Mouse (Mus musculus) heart, embryonic 11.5 days (tissue): Measurements from ENCODE around the gene Sema6d. TPM values are rescaled to one million over a fixed set of nuclear protein-coding genes. Genes with fewer than 3 reads are reported as not detected.

Experiments used
- ATAC-seq: fragments of 200-750 bp; cut with Nextera tagmentation; replicated peaks from 2 replicates; pipeline ENCODE4 v1.8.0; 2017; ENCODE audit warnings: moderate library complexity; ENCODE audit not compliant: insufficient number of reproducible peaks, low FRiP score, low TSS enrichment
- H3K27ac ChIP-seq: fragments of 300-500 bp; sonication (generic); 2 replicates; pipeline ENCODE4 v1.5.1; 2014; ENCODE audit warnings: mild to moderate bottlenecking, low read depth, low read length
- H3K27me3 ChIP-seq: fragments of 300-500 bp; sonication (generic); 2 replicates; pipeline ENCODE4 v1.6.1; 2014; ENCODE audit warnings: mild to moderate bottlenecking, low read length, mixed read lengths; ENCODE audit not compliant: control insufficient read depth, insufficient read depth
- H3K36me3 ChIP-seq: fragments of 300-500 bp; sonication (generic); 2 replicates; pipeline ENCODE4 v1.6.1; 2014; ENCODE audit warnings: mild to moderate bottlenecking, low read length, moderate library complexity, mixed read lengths; ENCODE audit not compliant: control insufficient read depth, insufficient read depth
- H3K4me1 ChIP-seq: fragments of 300-500 bp; sonication (generic); 2 replicates; pipeline ENCODE4 v1.6.1; 2014; ENCODE audit warnings: low read length; ENCODE audit not compliant: control insufficient read depth, insufficient read depth
- H3K4me2 ChIP-seq: fragments of 300-500 bp; sonication (generic); 2 replicates; pipeline ENCODE4 v1.6.1; 2014; ENCODE audit warnings: mild to moderate bottlenecking, moderate library complexity
- H3K4me3 ChIP-seq: fragments of 300-500 bp; sonication (generic); 2 replicates; pipeline ENCODE4 v1.5.1; 2014; ENCODE audit warnings: low read depth, low read length
- H3K9ac ChIP-seq: fragments of 300-500 bp; sonication (generic); 2 replicates; pipeline ENCODE4 v1.6.1; 2014; ENCODE audit warnings: mild to moderate bottlenecking, low read depth, low read length, moderate library complexity
- H3K9me3 ChIP-seq: fragments of 300-500 bp; sonication (generic); replicated peaks from 2 replicates; pipeline ENCODE4 v1.6.1; 2016; ENCODE audit warnings: low read length; ENCODE audit not compliant: control insufficient read depth
- WGBS: fragments of 180-500 bp; shearing (Covaris S2); extraction: QIAGEN DNeasy Blood & Tissue Kit; methylation state at CpG from one replicate; pipeline ENCODE4 v1.1.7; 2014; ENCODE audit not compliant: insufficient replicate concordance; 5-methylcytosine and 5-hydroxymethylcytosine counted together
- polyA plus RNA-seq: library from polyadenylated mRNA; unstranded; fragments of >200 nt; fragmentation: Nextera tagmentation; extraction: Ambion mirVana; gene quantifications from 2 replicates; pipeline ENCODE4 v1.2.1, GENCODE M21; 2014

Sema6d gene
- polyA plus RNA-seq, 1 experiment from 2014 or later: 24.9 TPM

- Histone ChIP-seq H3K4me2 (no peak overlapping the region), H3K36me3 (no peaks in the 10 kb centered on the region), H3K27ac (no peak overlapping the region), H3K9me3 (no peaks in the 10 kb centered on the region), H3K27me3 (no peaks in the 10 kb centered on the region), H3K9ac (no peak overlapping the region), H3K4me3 (no peak overlapping the region), H3K4me1 (peaks cover 45% of the 10 kb centered on the region)
- ATAC-seq: no peak
- WGBS: 59% methylated on average over 4 of the region's 4 CpGs
Observed at GRCm38 (mm10) chr2:124637080-124637479, 547.3 kb downstream of the Sema6d start.

GRCm38 (mm10) chr2:124639221-124639963, 549.6 kb downstream of the Sema6d start:
- Histone ChIP-seq H3K9ac (no peak overlapping the region), H3K4me3 (no peak overlapping the region), H3K9me3 (no peaks in the 10 kb centered on the region), H3K4me2 (no peak overlapping the region), H3K27ac (no peak overlapping the region), H3K4me1 (peaks cover 50% of the 10 kb centered on the region), H3K27me3 (no peaks in the 10 kb centered on the region), H3K36me3 (no peaks in the 10 kb centered on the region)
- WGBS: 57% methylated on average over 5 of the region's 5 CpGs
- no peak for ATAC-seq

GRCm38 (mm10) chr2:124640500-124641193, 550.9 kb downstream of the Sema6d start:
- H3K36me3 ChIP-seq: no peaks in the 10 kb centered on the region
- H3K27ac ChIP-seq: no peak overlapping the region
- H3K9me3 ChIP-seq: no peaks in the 10 kb centered on the region
- no peak overlapping the region for H3K4me3 ChIP-seq
- no peak overlapping the region for H3K9ac ChIP-seq
- no peak for ATAC-seq
- H3K27me3 ChIP-seq: no peaks in the 10 kb centered on the region
- no peak overlapping the region; the same call in 1 of the 2 replicates for H3K4me2 ChIP-seq
- WGBS: 42% methylated on average over 6 of the region's 6 CpGs
- peaks cover 52% of the 10 kb centered on the region for H3K4me1 ChIP-seq

- H3K9me3 ChIP-seq: no peaks in the 10 kb centered on the region
- H3K36me3 ChIP-seq: no peaks in the 10 kb centered on the region
- no peak overlapping the region for H3K27ac ChIP-seq
- ATAC-seq: no peak
- H3K4me3 ChIP-seq: no peak overlapping the region
- H3K9ac ChIP-seq: no peak overlapping the region
- peaks cover 48% of the 10 kb centered on the region for H3K4me1 ChIP-seq
- H3K27me3 ChIP-seq: no peaks in the 10 kb centered on the region
- H3K4me2 ChIP-seq: no peak overlapping the region; the same call in 1 of the 2 replicates
- 34% methylated on average over 5 of the region's 5 CpGs for WGBS
Observed at GRCm38 (mm10) chr2:124641194-124641558, 551.4 kb downstream of the Sema6d start.

- Histone ChIP-seq H3K9ac (no peak overlapping the region), H3K9me3 (no peaks in the 10 kb centered on the region), H3K4me2 (no peak overlapping the region), H3K36me3 (no peaks in the 10 kb centered on the region), H3K27me3 (no peaks in the 10 kb centered on the region), H3K4me1 (peaks cover 46% of the 10 kb centered on the region), H3K27ac (no peak overlapping the region), H3K4me3 (no peak overlapping the region)
- ATAC-seq: no peak
- WGBS: 67% methylated on average over 3 of the region's 3 CpGs
Observed at GRCm38 (mm10) chr2:124642131-124642530, 552.4 kb downstream of the Sema6d start.

- no peaks in the 10 kb centered on the region for H3K36me3 ChIP-seq
- H3K9me3 ChIP-seq: no peaks in the 10 kb centered on the region
- H3K9ac ChIP-seq: no peak overlapping the region
- no peak overlapping the region for H3K27ac ChIP-seq
- no peak overlapping the region for H3K4me3 ChIP-seq
- no peaks in the 10 kb centered on the region for H3K27me3 ChIP-seq
- 81% methylated on average over 2 of the region's 2 CpGs for WGBS
- ATAC-seq: no peak
- peaks cover 5% of the 10 kb centered on the region; the same call in 1 of the 2 replicates for H3K4me1 ChIP-seq
- H3K4me2 ChIP-seq: no peak overlapping the region
Observed at GRCm38 (mm10) chr2:124650609-124651008, 560.8 kb downstream of the Sema6d start.

- no peaks in the 10 kb centered on the region for H3K27me3 ChIP-seq
- ATAC-seq: no peak
- no peak overlapping the region for H3K27ac ChIP-seq
- no peaks in the 10 kb centered on the region for H3K9me3 ChIP-seq
- H3K4me2 ChIP-seq: no peak overlapping the region
- no peak overlapping the region for H3K4me3 ChIP-seq
- no peaks in the 10 kb centered on the region for H3K36me3 ChIP-seq
- no peak overlapping the region for H3K9ac ChIP-seq
- WGBS: 77% methylated on average over 5 of the region's 5 CpGs
- H3K4me1 ChIP-seq: peaks cover 5% of the 10 kb centered on the region; the same call in 1 of the 2 replicates
Observed at GRCm38 (mm10) chr2:124651146-124651545, 561.4 kb downstream of the Sema6d start.

GRCm38 (mm10) chr2:124653161-124653560, 563.4 kb downstream of the Sema6d start:
- peaks cover 9% of the 10 kb centered on the region for H3K36me3 ChIP-seq
- WGBS: 87% methylated on average over 7 of the region's 7 CpGs
- H3K9ac ChIP-seq: no peak overlapping the region

More at GRCm38 (mm10) chr2:124653161-124653560, 563.4 kb downstream of the Sema6d start:
- Histone ChIP-seq H3K4me2 (no peak overlapping the region), H3K27ac (no peak overlapping the region), H3K4me3 (no peak overlapping the region), H3K4me1 (peaks cover 5% of the 10 kb centered on the region; the same call in 1 of the 2 replicates), H3K9me3 (no peaks in the 10 kb centered on the region), H3K27me3 (no peaks in the 10 kb centered on the region)
- ATAC-seq: no peak
